Mouse (Mus musculus) olfactory bulb, adult 2 months (tissue): Measurements from ENCODE around the gene Olfr811. TPM values are rescaled to one million over a fixed set of nuclear protein-coding genes. Genes with fewer than 3 reads are reported as not detected.

Source experiments
- H3K27ac ChIP-seq: fragments of 200-500 bp; 2 replicates; pipeline ENCODE4 v1.5.1; 2012; ENCODE audit warnings: low read depth, low read length; ENCODE audit not compliant: insufficient read depth
- H3K4me1 ChIP-seq: fragments of 200-500 bp; 2 replicates; pipeline ENCODE4 v1.6.1; 2012; ENCODE audit warnings: low read length; ENCODE audit not compliant: control insufficient read depth, insufficient read depth
- H3K4me3 ChIP-seq: fragments of 200-500 bp; 2 replicates; pipeline ENCODE4 v1.5.1; 2012; ENCODE audit warnings: mild to moderate bottlenecking, low read depth, low read length, moderate library complexity; ENCODE audit not compliant: insufficient read depth
- CTCF ChIP-seq: fragments of 200-500 bp; IDR thresholded peaks from 2 replicates; pipeline ENCODE4 v1.5.1; 2012; ENCODE audit warnings: low read depth, mild to moderate bottlenecking, low read length, moderate library complexity; ENCODE audit not compliant: insufficient read depth
- POLR2A ChIP-seq: fragments of 200-500 bp; IDR thresholded peaks from 2 replicates; pipeline ENCODE4 v1.6.1; 2012; ENCODE audit warnings: mild to moderate bottlenecking, low read depth, low read length, moderate library complexity; ENCODE audit not compliant: insufficient read depth
- WGBS: fragments of 180-500 bp; shearing (Covaris S2); methylation state at CpG from one replicate; pipeline ENCODE4 v1.1.7; 2018; 5-methylcytosine and 5-hydroxymethylcytosine counted together
- polyA plus RNA-seq: library from polyadenylated mRNA; stranded (reverse); fragments of >200 nt; gene quantifications from 2 replicates; pipeline ENCODE4 v1.2.4, GENCODE M21; 2012; ENCODE audit warnings: low replicate concordance; ENCODE audit not compliant: missing spikeins, insufficient read depth, insufficient read length

Olfr811 gene
- polyA plus RNA-seq: not detected in 2 replicates

GRCm38 (mm10) chr10:129804296-129804695, at the start of gene Olfr811:
Gene Olfr811, minus strand, starts transcription at chr10:129804396.
- TF ChIP-seq POLR2A: no peak
- TF ChIP-seq CTCF: no peak
- Histone ChIP-seq H3K27ac (no peak within 1 kb of the TSS), H3K4me1 (no peaks in the 10 kb centered on the region), H3K4me3 (no peak within 1 kb of the TSS)
- 88% methylated on average over 4 of the region's 4 CpGs for WGBS

- no peak overlapping the region for H3K4me3 ChIP-seq
- no peak for TF ChIP-seq CTCF
- no peak for TF ChIP-seq POLR2A
- no peaks in the 10 kb centered on the region for H3K4me1 ChIP-seq
- WGBS: 37% methylated on average over 1 of the region's 1 CpGs
- H3K27ac ChIP-seq: no peak overlapping the region
Observed at GRCm38 (mm10) chr10:129847343-129847742, 43.1 kb upstream of the Olfr811 start.

GRCm38 (mm10) chr10:129845994-129846393, 41.8 kb upstream of the Olfr811 start, which contains the start of gene Olfr812:
Gene Olfr812, minus strand, starts transcription at chr10:129846094.
- H3K27ac ChIP-seq: no peak within 1 kb of the TSS
- no peak within 1 kb of the TSS for H3K4me3 ChIP-seq
- WGBS: 85% methylated on average over 1 of the region's 1 CpGs
- no peak for TF ChIP-seq CTCF
- no peak for TF ChIP-seq POLR2A
- H3K4me1 ChIP-seq: no peaks in the 10 kb centered on the region

GRCm38 (mm10) chr10:129794817-129795216, 9.4 kb downstream of the Olfr811 start, which contains the start of gene Olfr810:
Gene Olfr810, minus strand, starts transcription at chr10:129794917.
- Histone ChIP-seq H3K27ac (no peak within 1 kb of the TSS), H3K4me1 (no peaks in the 10 kb centered on the region), H3K4me3 (no peak within 1 kb of the TSS)
- no peak for TF ChIP-seq CTCF
- no peak for TF ChIP-seq POLR2A

- no peak for TF ChIP-seq CTCF
- no peak for TF ChIP-seq POLR2A
- Histone ChIP-seq H3K4me3 (no peak overlapping the region), H3K4me1 (no peaks in the 10 kb centered on the region), H3K27ac (no peak overlapping the region)
Observed at GRCm38 (mm10) chr10:129778123-129778522, 26.1 kb downstream of the Olfr811 start.

- no peak for TF ChIP-seq POLR2A
- TF ChIP-seq CTCF: no peak
- no peak within 1 kb of the TSS for H3K4me3 ChIP-seq
- no peaks in the 10 kb centered on the region for H3K4me1 ChIP-seq
- no peak within 1 kb of the TSS for H3K27ac ChIP-seq
Observed at GRCm38 (mm10) chr10:129774338-129774737, 29.9 kb downstream of the Olfr811 start, which contains the start of gene Olfr809. Gene Olfr809, plus strand, starts transcription at chr10:129774638.

GRCm38 (mm10) chr10:129765182-129765581, 39.0 kb downstream of the Olfr811 start, which contains the start of gene Olfr808:
Gene Olfr808, plus strand, starts transcription at chr10:129765482.
- no peak for TF ChIP-seq POLR2A
- no peaks in the 10 kb centered on the region for H3K4me1 ChIP-seq
- no peak within 1 kb of the TSS for H3K4me3 ChIP-seq
- WGBS: 100% methylated on average over 1 of the region's 1 CpGs
- H3K27ac ChIP-seq: no peak within 1 kb of the TSS

GRCm38 (mm10) chr10:129757693-129758092, 46.5 kb downstream of the Olfr811 start, which contains the start of gene Olfr807:
Gene Olfr807, minus strand, starts transcription at chr10:129757793.
- 82% methylated on average over 1 of the region's 1 CpGs for WGBS
- no peaks in the 10 kb centered on the region for H3K4me1 ChIP-seq
- TF ChIP-seq POLR2A: no peak
- TF ChIP-seq CTCF: no peak
- H3K27ac ChIP-seq: no peak within 1 kb of the TSS
- no peak within 1 kb of the TSS for H3K4me3 ChIP-seq

Other genes starting within 250 kb of the Olfr811 start
- not detected in 2 replicates for gene Olfr794, start 236.7 kb downstream of the Olfr811 start, polyA plus RNA-seq
- not detected in 2 replicates for gene Olfr796, start 191.8 kb downstream of the Olfr811 start, polyA plus RNA-seq
- gene Olfr798, start 176.5 kb downstream of the Olfr811 start, polyA plus RNA-seq: not detected in 2 replicates
- gene Olfr799, start 166.9 kb downstream of the Olfr811 start, polyA plus RNA-seq: not detected in 2 replicates
- gene Olfr800, start 146.7 kb downstream of the Olfr811 start, polyA plus RNA-seq: not detected in 2 replicates
- not detected in 2 replicates for gene Olfr801, start 130.5 kb downstream of the Olfr811 start, polyA plus RNA-seq
- gene Olfr802, start 116.2 kb downstream of the Olfr811 start, polyA plus RNA-seq: not detected in 2 replicates
- gene Olfr803, start 110.1 kb downstream of the Olfr811 start, polyA plus RNA-seq: not detected in 2 replicates
- gene Olfr804, start 101.2 kb downstream of the Olfr811 start, polyA plus RNA-seq: not detected in 2 replicates
- not detected in 2 replicates for gene Olfr805, start 75.0 kb downstream of the Olfr811 start, polyA plus RNA-seq
- gene Olfr806, start 62.5 kb downstream of the Olfr811 start, polyA plus RNA-seq: not detected in 2 replicates
- not detected in 2 replicates for gene Olfr807, start 46.6 kb downstream of the Olfr811 start, polyA plus RNA-seq
- gene Olfr808, start 38.9 kb downstream of the Olfr811 start, polyA plus RNA-seq: not detected in 2 replicates
- gene Olfr809, start 29.8 kb downstream of the Olfr811 start, polyA plus RNA-seq: not detected in 2 replicates
- not detected in 2 replicates for gene Olfr810, start 9.5 kb downstream of the Olfr811 start, polyA plus RNA-seq
- not detected in 2 replicates for gene Olfr812, start 41.7 kb upstream of the Olfr811 start, polyA plus RNA-seq
- gene Olfr813, start 51.0 kb upstream of the Olfr811 start, polyA plus RNA-seq: not detected in 2 replicates
- not detected in 2 replicates for gene Olfr814, start 75.5 kb upstream of the Olfr811 start, polyA plus RNA-seq
- gene Olfr815, start 101.5 kb upstream of the Olfr811 start, polyA plus RNA-seq: not detected in 2 replicates
- gene Olfr816, start 111.2 kb upstream of the Olfr811 start, polyA plus RNA-seq: not detected in 2 replicates
- not detected in 2 replicates for gene Olfr818, start 144.7 kb upstream of the Olfr811 start, polyA plus RNA-seq
- not detected in 2 replicates for gene Olfr819, start 162.9 kb upstream of the Olfr811 start, polyA plus RNA-seq
- not detected in 2 replicates for gene Olfr247, start 171.7 kb upstream of the Olfr811 start, polyA plus RNA-seq
- gene Gm10310, start 180.7 kb upstream of the Olfr811 start, polyA plus RNA-seq: not detected in 2 replicates
- gene Olfr820, start 208.2 kb upstream of the Olfr811 start, polyA plus RNA-seq: not detected in 2 replicates
- gene Olfr821, start 226.0 kb upstream of the Olfr811 start, polyA plus RNA-seq: not detected in 2 replicates